Mouse (Mus musculus) left cerebral cortex, adult 2 months (tissue): Measurements from ENCODE around the gene Ap3b1. TPM values are rescaled to one million over a fixed set of nuclear protein-coding genes. Genes with fewer than 3 reads are reported as not detected.
"Not testable (repeated sequence)": the region's sequence is repeated elsewhere in the genome, so short reads cannot be mapped to it uniquely, and the experiment has no call there.

Experiments used
- DNase-seq, 2 experiments: peaks; one replicate each; pipeline ENCODE4 v3.0.0; 2021 to 2022; ENCODE audit warnings: low spot score in 2 of 2, mixed read lengths in 1 of 2; ENCODE audit errors: extremely low spot score in 1 of 2
- H3K27ac ChIP-seq: fragments of 200-600 bp; 2 replicates; pipeline ENCODE4 v1.8.1; 2022
- H3K4me3 ChIP-seq: fragments of 200-600 bp; 2 replicates; pipeline ENCODE4 v1.8.1; 2022
- CTCF ChIP-seq: fragments of 200-600 bp; IDR thresholded peaks from 2 replicates; pipeline ENCODE4 v1.8.1; 2022; ENCODE audit warnings: antibody characterized with exemption, mild to moderate bottlenecking, moderate library complexity
- intact Hi-C: fragments of 180-260 bp; cut with DNase I; formaldehyde crosslinking; loops from one replicate; pipeline ENCODE4 v1.15.1; 2025
- total RNA-seq, 2 experiments: library from RNA; stranded (reverse); gene quantifications; 2 replicates each; pipeline ENCODE4 v1.2.3; 2021

Ap3b1 gene
- total RNA-seq, 2 experiments from 2014 or later, result 45.4 to 46.8 TPM

DNA sequence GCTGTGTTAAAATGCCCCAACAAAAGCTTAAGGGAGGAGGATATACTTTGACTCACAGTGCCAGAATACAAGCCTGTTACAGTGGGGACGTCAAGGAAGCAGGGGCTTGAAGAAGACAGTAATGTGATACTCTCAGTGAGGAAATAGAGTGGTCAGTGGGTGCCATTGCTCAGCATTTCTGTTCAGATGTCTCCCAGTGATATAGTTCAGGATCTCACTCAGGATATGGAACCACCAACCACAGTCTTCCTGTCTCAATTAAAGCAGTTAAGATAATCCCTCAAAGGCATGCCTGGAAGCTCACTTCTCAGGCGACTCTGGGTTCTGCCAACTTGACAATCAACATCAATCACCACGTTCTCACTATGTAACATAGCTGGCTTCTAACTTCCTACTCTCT lies 4.2 kb upstream of the Ap3b1 start:
- no peak for DNase-seq
- no peak for TF ChIP-seq CTCF
- intact Hi-C loops, result no loop called here
- Histone ChIP-seq H3K27ac (no peak overlapping the region), H3K4me3 (no peak overlapping the region)

- peak overlapping the region; percentile 84 for H3K27ac ChIP-seq
- intact Hi-C loops, result loop anchor here (2.0 kb wide), 1 partner anchor 73 kb away; the partner anchor contains the start of gene Scamp1
- DNase-seq, result no peak
- peak overlapping the region; percentile 98 for H3K4me3 ChIP-seq
- no peak for TF ChIP-seq CTCF
Measured at GRCm38 (mm10) chr13:94358101-94358400, 709 bp upstream of the Ap3b1 start.

GRCm38 (mm10) chr13:94359282-94359920 lies 641 bp downstream of the Ap3b1 start:
- TF ChIP-seq CTCF, result no peak
- Histone ChIP-seq H3K27ac (peak overlapping the region; percentile 84), H3K4me3 (peak overlapping the region; percentile 98)
- no peak for DNase-seq
- intact Hi-C loops, result loop anchor here (2.0 kb wide), 1 partner anchor 75 kb away; the partner anchor contains the start of gene Scamp1

DNA sequence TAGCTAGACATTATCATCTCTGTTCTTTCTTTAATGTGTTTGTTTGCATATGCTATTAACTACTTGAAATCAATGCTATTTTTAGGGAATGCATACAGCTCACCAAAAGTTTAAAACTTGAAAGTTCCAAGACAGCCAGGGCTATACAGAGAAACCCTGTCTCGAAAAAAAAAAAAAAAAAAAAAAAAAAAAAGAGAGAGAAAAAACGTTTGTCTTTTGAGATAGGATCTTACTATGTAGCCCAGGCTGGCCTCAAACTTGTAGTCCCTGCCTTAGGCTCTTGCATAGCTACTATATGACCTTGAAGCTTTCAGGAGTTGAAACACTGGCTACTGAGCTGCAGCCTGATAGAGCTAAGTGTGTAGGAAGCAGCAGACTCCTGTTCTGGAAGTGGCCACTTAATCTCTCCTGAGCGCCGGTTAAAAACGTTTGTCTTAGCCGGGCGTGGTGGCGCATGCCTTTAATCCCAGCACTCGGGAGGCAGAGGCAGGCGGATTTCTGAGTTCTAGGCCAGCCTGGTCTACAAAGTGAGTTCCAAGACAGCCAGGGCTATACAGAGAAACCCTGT lies 2.3 kb downstream of the Ap3b1 start:
- H3K4me3 ChIP-seq, H3K27ac ChIP-seq, intact Hi-C loops, DNase-seq: not testable (repeated sequence)

DNA sequence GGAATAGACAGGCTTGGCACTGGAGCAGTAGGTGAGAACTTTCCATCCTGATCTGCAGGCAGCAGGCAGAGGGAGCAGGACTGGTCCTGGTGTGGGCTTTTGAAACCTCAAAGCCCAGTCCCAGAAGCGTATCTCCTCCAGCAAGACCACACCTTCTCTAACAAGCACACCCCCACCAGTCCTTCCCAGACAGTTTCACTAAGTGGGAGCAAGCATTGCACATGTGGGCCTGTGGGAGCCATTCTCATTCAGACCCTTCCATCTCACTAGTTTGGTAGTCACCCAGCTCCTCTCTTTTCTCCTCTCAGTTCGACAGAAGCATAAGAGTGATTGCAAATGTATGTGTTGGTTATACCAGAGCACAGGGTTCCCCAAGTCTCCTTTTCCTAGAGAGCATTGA lies 5.6 kb downstream of the Ap3b1 start:
- DNase-seq, result no peak
- H3K4me3 ChIP-seq, result no peak overlapping the region
- no peak overlapping the region for H3K27ac ChIP-seq
- TF ChIP-seq CTCF, result no peak
- intact Hi-C loops, result no loop called here

- no peak for DNase-seq
- no peak overlapping the region for H3K4me3 ChIP-seq
- no peak for TF ChIP-seq CTCF
- no peak overlapping the region for H3K27ac ChIP-seq
- intact Hi-C loops, result no loop called here
Measured at GRCm38 (mm10) chr13:94365108-94365907, 6.5 kb downstream of the Ap3b1 start.

DNA sequence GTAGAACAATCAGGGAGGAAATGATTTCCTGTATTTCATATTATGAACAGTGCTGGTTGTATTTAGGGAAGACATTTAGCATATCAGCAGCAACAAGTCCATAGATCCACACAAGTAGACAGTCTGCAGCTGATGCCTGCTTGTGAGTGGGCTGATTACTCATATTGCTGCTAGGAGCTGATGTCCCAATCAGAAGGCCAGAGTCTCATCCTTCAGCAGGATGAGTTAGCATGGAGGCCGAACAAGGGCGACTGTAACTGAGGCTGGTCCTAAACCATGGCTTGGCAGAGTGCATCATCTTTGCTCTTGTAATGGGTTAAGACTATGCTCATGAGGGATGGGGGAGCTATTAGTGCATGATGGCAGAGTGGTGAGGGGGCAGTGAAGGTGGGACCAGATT lies 9.1 kb downstream of the Ap3b1 start:
- intact Hi-C loops, result no loop called here
- no peak overlapping the region for H3K4me3 ChIP-seq
- no peak overlapping the region for H3K27ac ChIP-seq
- no peak for DNase-seq
- no peak for TF ChIP-seq CTCF

DNA sequence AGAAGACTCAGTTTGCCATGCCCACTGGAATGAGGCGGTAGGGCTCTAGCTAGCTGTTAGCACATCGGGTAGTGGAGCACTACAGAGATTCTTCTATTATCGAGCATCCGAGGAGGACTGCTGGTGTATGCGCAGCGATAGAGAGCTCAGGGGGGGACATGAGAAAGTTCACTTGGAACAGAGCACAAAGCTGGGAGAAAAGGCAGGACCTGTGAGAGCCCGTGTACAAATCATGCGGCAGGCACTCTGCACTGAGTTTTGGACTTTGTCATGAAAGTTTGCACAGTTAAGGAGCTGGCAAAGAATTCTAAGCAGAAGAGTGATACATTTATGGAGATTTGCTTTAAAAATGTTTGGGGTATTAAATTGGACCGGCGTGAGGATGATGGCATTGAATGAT lies 11.8 kb downstream of the Ap3b1 start:
- no peak overlapping the region for H3K4me3 ChIP-seq
- DNase-seq, result no peak
- no peak for TF ChIP-seq CTCF
- intact Hi-C loops, result no loop called here
- H3K27ac ChIP-seq, result no peak overlapping the region

- intact Hi-C loops, result no loop called here
- no peak overlapping the region for H3K4me3 ChIP-seq
- no peak for DNase-seq
Measured at GRCm38 (mm10) chr13:94372066-94372465, 13.3 kb downstream of the Ap3b1 start.

DNA sequence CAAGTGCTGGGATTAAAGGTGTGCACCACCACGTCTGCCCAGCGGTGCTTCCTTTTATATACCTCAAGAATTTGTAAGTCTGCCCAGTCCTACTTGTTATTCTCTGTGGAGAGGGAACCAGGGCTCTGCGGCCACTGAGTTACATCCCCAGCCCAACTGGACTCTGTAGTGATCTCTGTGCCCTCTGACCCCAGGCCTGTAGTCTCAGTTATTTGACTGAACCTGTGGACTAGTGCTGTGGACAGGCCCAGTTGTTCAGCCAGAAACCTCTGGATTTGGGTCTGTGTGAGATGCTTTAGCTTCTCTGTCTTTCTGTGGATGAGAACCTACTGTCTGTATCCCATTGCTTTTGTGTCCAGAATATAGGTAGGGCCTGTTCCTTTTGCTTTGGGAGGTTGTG lies 15.4 kb downstream of the Ap3b1 start:
- Histone ChIP-seq H3K27ac (no peak overlapping the region), H3K4me3 (no peak overlapping the region)
- intact Hi-C loops, result no loop called here
- no peak for TF ChIP-seq CTCF
- peak in 1 of 2 experiments; percentile 1 for DNase-seq

More at GRCm38 (mm10) chr13:94372066-94372465, 13.3 kb downstream of the Ap3b1 start:
- no peak for TF ChIP-seq CTCF
- H3K27ac ChIP-seq, result no peak overlapping the region

DNA sequence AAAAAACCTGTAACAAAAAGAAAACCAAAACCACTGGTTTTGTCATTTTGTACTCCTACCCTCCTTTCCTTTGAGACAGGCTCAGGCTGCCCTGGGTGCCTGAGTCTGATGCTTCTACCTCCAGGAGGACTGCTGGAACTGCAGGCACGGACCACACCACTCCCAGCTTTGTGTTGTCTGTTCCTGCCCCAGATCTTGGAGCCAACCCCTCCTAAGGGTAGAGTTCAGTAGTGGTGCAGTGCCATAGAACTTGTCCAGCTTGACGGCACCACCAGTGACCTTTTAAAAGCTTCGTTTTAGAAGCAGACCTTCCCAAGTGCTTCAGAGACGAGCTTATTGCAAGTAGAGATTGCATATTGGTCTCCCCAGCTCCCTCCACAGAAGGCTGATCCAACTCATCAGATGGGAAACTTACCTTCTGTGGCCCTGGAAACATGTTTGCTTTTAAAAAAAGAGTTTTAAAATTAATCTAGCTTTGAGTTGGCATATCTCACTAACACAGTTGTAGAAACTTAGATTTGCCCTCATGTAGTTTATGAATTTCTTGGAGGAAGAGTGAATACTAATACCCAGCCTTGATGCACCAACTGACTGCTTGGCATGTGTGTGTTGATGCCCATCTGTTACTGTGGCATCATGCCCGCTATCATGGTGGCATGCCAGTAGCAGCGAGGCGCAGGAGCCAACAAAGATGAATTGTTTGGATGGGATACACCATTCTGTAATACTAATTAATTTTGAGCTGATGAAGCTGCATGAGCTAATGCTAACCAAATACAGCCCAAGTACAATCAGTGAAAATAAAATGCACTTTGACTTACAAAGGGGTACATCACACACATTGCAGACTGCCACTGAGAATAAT lies 17.0 kb downstream of the Ap3b1 start:
- peak; percentile 46 to 51 for DNase-seq

DNA sequence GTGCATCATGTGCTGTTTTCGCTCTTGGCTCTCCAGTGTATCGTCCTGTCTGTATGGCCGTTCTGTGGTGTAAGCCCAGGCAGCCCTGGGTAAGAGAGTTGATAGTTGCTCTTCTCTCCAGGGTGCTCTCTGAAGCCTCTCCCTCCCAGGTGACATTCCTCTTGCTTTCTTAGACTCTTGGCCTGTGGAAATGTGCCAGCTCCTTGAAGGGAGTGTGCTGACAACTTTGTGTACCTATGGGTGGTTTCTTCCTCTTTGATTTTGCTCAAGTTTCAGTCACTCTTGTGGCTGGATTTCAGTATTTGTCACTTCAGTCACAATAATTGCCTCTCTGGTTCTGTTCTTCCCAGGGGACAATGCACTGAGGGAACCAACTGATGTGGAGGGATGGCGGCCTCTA lies 20.2 kb downstream of the Ap3b1 start:
- Histone ChIP-seq H3K27ac (no peak overlapping the region), H3K4me3 (no peak overlapping the region)
- intact Hi-C loops, result no loop called here
- no peak for TF ChIP-seq CTCF
- no peak for DNase-seq

More for the DNA sequence above, 17.0 kb downstream of the Ap3b1 start:
- intact Hi-C loops, result no loop called here
- no peak for TF ChIP-seq CTCF
- H3K27ac ChIP-seq, result no peak overlapping the region
- no peak overlapping the region for H3K4me3 ChIP-seq
